Mouse (Mus musculus) C2C12 (cell line): ENCODE measurements around the gene Serhl.

Source experiments
- CEBPB ChIP-seq: IDR thresholded peaks from one replicate; pipeline ENCODE4 v1.6.1; 2011; ENCODE audit warnings: low read depth, mild to moderate bottlenecking, control low read depth, moderate library complexity
- CTCF ChIP-seq: IDR thresholded peaks from one replicate; pipeline ENCODE4 v1.5.1; 2011; ENCODE audit not compliant: control insufficient read depth, insufficient read depth, insufficient read length
- MAX ChIP-seq: IDR thresholded peaks from one replicate; pipeline ENCODE4 v1.6.1; 2011; ENCODE audit warnings: mild to moderate bottlenecking, control low read depth
- MYOD1 ChIP-seq: IDR thresholded peaks from one replicate; pipeline ENCODE4 v1.6.1; 2011; ENCODE audit warnings: low read depth; ENCODE audit not compliant: control insufficient read depth, insufficient read length
- MYOG ChIP-seq: IDR thresholded peaks from one replicate; pipeline ENCODE4 v1.6.1; 2011; ENCODE audit not compliant: control insufficient read depth, insufficient read length; ENCODE audit errors: extremely low read depth
- USF1 ChIP-seq: IDR thresholded peaks from one replicate; pipeline ENCODE4 v1.6.1; 2011; ENCODE audit warnings: low read depth, mild to moderate bottlenecking, control low read depth, moderate library complexity

DNA sequence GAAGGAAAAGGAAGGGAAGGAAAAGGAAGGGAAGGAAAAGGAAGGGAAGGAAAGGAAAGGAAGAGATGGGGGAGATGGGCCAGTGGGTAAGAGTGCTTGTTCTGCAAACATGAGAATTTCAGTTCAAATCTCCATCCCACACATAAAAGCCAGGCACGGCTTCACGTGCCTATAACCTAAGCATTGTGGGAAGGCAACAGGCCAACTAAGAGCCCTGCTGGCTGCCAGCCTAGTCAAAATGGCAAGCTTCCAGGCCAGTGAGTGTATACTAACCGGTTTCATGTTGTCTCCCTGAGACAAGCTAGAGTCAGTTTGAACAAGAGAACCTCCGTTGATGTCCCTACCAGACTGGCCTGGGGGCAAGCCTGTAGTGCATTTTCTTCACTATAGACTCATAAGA, 23.8 kb upstream of the Serhl start:
- TF ChIP-seq USF1 (peak; percentile 60), CTCF (no peak), CEBPB (no peak), MYOG (no peak), MAX (no peak), MYOD1 (no peak)
